Comparison of ENCODE assay signal across 8 mouse cellular contexts in the genomic region with DNA sequence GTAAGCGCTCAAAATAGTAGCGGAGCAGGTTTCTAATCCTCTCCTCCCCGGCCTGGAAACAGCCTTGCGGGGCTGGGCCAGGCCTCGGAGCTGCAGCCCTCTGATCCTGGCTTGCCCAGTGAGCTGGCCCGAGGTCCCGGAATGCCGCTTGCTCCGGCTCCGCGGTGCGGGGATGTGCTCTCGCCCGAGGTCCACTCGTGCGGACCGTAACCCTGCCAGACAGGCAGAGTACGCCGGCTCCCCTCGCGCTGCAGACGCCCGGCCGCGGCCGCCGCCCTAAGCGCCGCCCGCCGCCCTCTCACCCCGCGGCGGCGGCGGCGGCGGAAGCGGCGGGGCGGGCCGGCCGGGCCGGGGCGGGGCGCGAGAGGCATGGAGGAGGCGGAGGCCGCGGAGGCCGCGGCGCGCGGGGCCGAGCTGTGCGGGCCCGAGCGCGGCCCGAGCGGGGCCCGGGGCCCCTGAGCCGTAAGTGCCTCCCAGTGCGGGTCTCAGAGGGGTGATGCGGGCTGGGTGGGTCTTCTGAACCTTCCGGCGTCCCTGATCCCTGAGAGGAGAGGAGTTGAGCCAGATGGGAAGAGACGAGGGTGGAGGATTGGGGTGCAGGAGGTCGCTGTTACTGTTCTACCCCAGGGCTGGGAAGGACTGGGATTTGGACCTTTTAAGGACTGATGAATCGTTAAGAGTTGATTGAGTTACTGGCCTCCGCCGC. TPM values are rescaled to one million over a fixed set of nuclear protein-coding genes. Genes with fewer than 3 reads are reported as not detected.
DNase-seq lines count a peak whose midpoint lies in the region; ATAC-seq and TF ChIP-seq lines count a peak whose summit lies in the region.

No protein-coding gene starts in this region.

- WGBS in embryonic facial prominence, embryonic 12.5 days: under 1% methylated on average over 73 of the region's 73 CpGs
- WGBS in heart, embryonic 10.5 days: 4% methylated on average over 73 of the region's 73 CpGs
- 8% methylated on average over 72 of the region's 73 CpGs for WGBS in lung, adult 2 months
- WGBS in neural tube, embryonic 13.5 days: under 1% methylated on average over 73 of the region's 73 CpGs

- H3K4me2 ChIP-seq in embryonic facial prominence, embryonic 12.5 days (replicated peaks): peak overlapping the region; percentile 76
- peak overlapping the region; percentile 68 for H3K4me2 ChIP-seq in neural tube, embryonic 13.5 days

- no peak for TF ChIP-seq CTCF in lung, adult 2 months (IDR thresholded peaks at IDR 0.05; ENCODE audit: insufficient read depth, low read length)

- peaks cover 11% of the 10 kb centered on the region for H3K4me1 ChIP-seq in embryonic facial prominence, embryonic 12.5 days
- peaks cover 17% of the 10 kb centered on the region for H3K4me1 ChIP-seq in heart, embryonic 10.5 days
- H3K4me1 ChIP-seq in lung, adult 2 months (ENCODE audit: control insufficient read depth, insufficient read depth, low read length): peaks cover 15% of the 10 kb centered on the region
- H3K4me1 ChIP-seq in neural tube, embryonic 13.5 days (replicated peaks): peaks cover 23% of the 10 kb centered on the region

- H3K9me3 ChIP-seq in embryonic facial prominence, embryonic 12.5 days: no peaks in the 10 kb centered on the region
- H3K9me3 ChIP-seq in heart, embryonic 10.5 days: no peaks in the 10 kb centered on the region
- no peaks in the 10 kb centered on the region for H3K9me3 ChIP-seq in neural tube, embryonic 13.5 days

- peak overlapping the region; percentile 72 for H3K4me3 ChIP-seq in embryonic facial prominence, embryonic 12.5 days
- H3K4me3 ChIP-seq in heart, embryonic 10.5 days: peak overlapping the region; percentile 88
- peak overlapping the region; percentile 94 for H3K4me3 ChIP-seq in lung, adult 2 months (replicated peaks; ENCODE audit: extremely low read depth, low read depth, low read length)
- H3K4me3 ChIP-seq in neural tube, embryonic 13.5 days: peak overlapping the region; percentile 73

- H3K9ac ChIP-seq in embryonic facial prominence, embryonic 12.5 days: peak overlapping the region; percentile 89
- peak overlapping the region; percentile 95 for H3K9ac ChIP-seq in neural tube, embryonic 13.5 days

- ATAC-seq in CD4-positive, CD25-positive, alpha-beta regulatory T cell, adult 4 months: peak; percentile 92
- peak; percentile 83 for ATAC-seq in embryonic facial prominence, embryonic 12.5 days (ENCODE audit: insufficient number of reproducible peaks, insufficient read depth, low FRiP score, low TSS enrichment)
- ATAC-seq in neural tube, embryonic 13.5 days (ENCODE audit: low read depth): peak; percentile 93

- peaks cover 36% of the 10 kb centered on the region for H3K36me3 ChIP-seq in embryonic facial prominence, embryonic 12.5 days
- H3K36me3 ChIP-seq in heart, embryonic 10.5 days: peaks cover 37% of the 10 kb centered on the region
- peaks cover 36% of the 10 kb centered on the region for H3K36me3 ChIP-seq in neural tube, embryonic 13.5 days

- H3K27ac ChIP-seq in embryonic facial prominence, embryonic 12.5 days: peak overlapping the region; percentile 88
- peak overlapping the region; percentile 97 for H3K27ac ChIP-seq in heart, embryonic 10.5 days
- H3K27ac ChIP-seq in neural tube, embryonic 13.5 days (replicated peaks): peak overlapping the region; percentile 89

- DNase-seq in adrenal gland, postnatal 25 days: peak; percentile 85
- DNase-seq in heart, embryonic 10.5 days (ENCODE audit: low spot score): peak; percentile 82
- peak; percentile 42 to 49 for DNase-seq in kidney, adult 8-10 months
- peak; percentile 70 for DNase-seq in lung, adult 2 months
- DNase-seq in testis, postnatal 10 days (ENCODE audit: low spot score): peak; percentile 87

- TF ChIP-seq POLR2A in lung, adult 2 months (IDR thresholded peaks at IDR 0.05; ENCODE audit: borderline replicate concordance, extremely low read depth, low read depth, low read length): peak; percentile 85

- H3K27me3 ChIP-seq in embryonic facial prominence, embryonic 12.5 days: no peaks in the 10 kb centered on the region
- 0 out of 2 replicates have a peak, but pooled peaks cover 3% of the 10 kb centered on the region for H3K27me3 ChIP-seq in heart, embryonic 10.5 days (ENCODE audit: insufficient read depth, poor library complexity, severe bottlenecking)
- H3K27me3 ChIP-seq in neural tube, embryonic 13.5 days: no peaks in the 10 kb centered on the region

RNA-seq across cellular contexts. Expression of a gene that starts 0.8 kb away (rescaled TPM):
- polyA plus RNA-seq in CD4-positive, CD25-positive, alpha-beta regulatory T cell, adult 4 months (2017; shearing (Covaris generic)): under 1 TPM; 0.39 to 0.61 TPM
- 7.6 and 8.2 TPM in 2 replicates for total RNA-seq in adrenal gland, postnatal 25 days (2021)
- 2.6 and 2.7 TPM in 2 replicates for polyA plus RNA-seq in embryonic facial prominence, embryonic 12.5 days (2016; fragmentation: Nextera tagmentation; extraction: Ambion mirVana)
- polyA plus RNA-seq in heart, embryonic 10.5 days (2016; fragmentation: Nextera tagmentation; extraction: Ambion mirVana): 1.4 and 1.9 TPM in 2 replicates
- 3.7 and 5.7 TPM in 2 replicates for polyA plus RNA-seq in lung, adult 2 months (2012; rRNA removed)
- polyA plus RNA-seq in neural tube, embryonic 13.5 days (2015; fragmentation: Nextera tagmentation; extraction: Ambion mirVana): 1.7 and 2.0 TPM in 2 replicates

RNA-seq across cellular contexts. Expression of a gene that starts 17.1 kb away (rescaled TPM):
- under 1 TPM in 1 of 2 experiments, not detected in 1; 0.27 TPM for polyA plus RNA-seq in CD4-positive, CD25-positive, alpha-beta regulatory T cell, adult 4 months (2017; shearing (Covaris generic))
- not detected in 2 replicates for total RNA-seq in adrenal gland, postnatal 25 days (2021)
- polyA plus RNA-seq in embryonic facial prominence, embryonic 12.5 days (2016; fragmentation: Nextera tagmentation; extraction: Ambion mirVana): 0.23 and 0.37 TPM in 2 replicates
- 0.10 TPM in 1 of 2 replicates, not detected in the other for polyA plus RNA-seq in heart, embryonic 10.5 days (2016; fragmentation: Nextera tagmentation; extraction: Ambion mirVana)
- 60.8 and 93.7 TPM in 2 replicates for polyA plus RNA-seq in lung, adult 2 months (2012; rRNA removed)
- not detected in 2 replicates for polyA plus RNA-seq in neural tube, embryonic 13.5 days (2015; fragmentation: Nextera tagmentation; extraction: Ambion mirVana)

RNA-seq across cellular contexts. Expression of a gene that starts 22.9 kb away (rescaled TPM):
- polyA plus RNA-seq in CD4-positive, CD25-positive, alpha-beta regulatory T cell, adult 4 months (2017; shearing (Covaris generic)): not detected
- not detected in 2 replicates for total RNA-seq in adrenal gland, postnatal 25 days (2021)
- polyA plus RNA-seq in embryonic facial prominence, embryonic 12.5 days (2016; fragmentation: Nextera tagmentation; extraction: Ambion mirVana): not detected in 2 replicates
- not detected in 2 replicates for polyA plus RNA-seq in heart, embryonic 10.5 days (2016; fragmentation: Nextera tagmentation; extraction: Ambion mirVana)
- polyA plus RNA-seq in lung, adult 2 months (2012; rRNA removed): not detected in 2 replicates
- not detected in 2 replicates for polyA plus RNA-seq in neural tube, embryonic 13.5 days (2015; fragmentation: Nextera tagmentation; extraction: Ambion mirVana)

RNA-seq across cellular contexts. Expression of a gene that starts 22.9 kb away (rescaled TPM):
- not detected for polyA plus RNA-seq in CD4-positive, CD25-positive, alpha-beta regulatory T cell, adult 4 months (2017; shearing (Covaris generic))
- not detected in 2 replicates for total RNA-seq in adrenal gland, postnatal 25 days (2021)
- not detected in 2 replicates for polyA plus RNA-seq in embryonic facial prominence, embryonic 12.5 days (2016; fragmentation: Nextera tagmentation; extraction: Ambion mirVana)
- polyA plus RNA-seq in heart, embryonic 10.5 days (2016; fragmentation: Nextera tagmentation; extraction: Ambion mirVana): not detected in 2 replicates
- not detected in 2 replicates for polyA plus RNA-seq in lung, adult 2 months (2012; rRNA removed)
- not detected in 2 replicates for polyA plus RNA-seq in neural tube, embryonic 13.5 days (2015; fragmentation: Nextera tagmentation; extraction: Ambion mirVana)

RNA-seq across cellular contexts. Expression of a gene that starts 26.7 kb away (rescaled TPM):
- 1 to 10 TPM; 6.6 to 10.0 TPM for polyA plus RNA-seq in CD4-positive, CD25-positive, alpha-beta regulatory T cell, adult 4 months (2017; shearing (Covaris generic))
- total RNA-seq in adrenal gland, postnatal 25 days (2021): 64.0 and 65.8 TPM in 2 replicates
- 76.3 and 80.5 TPM in 2 replicates for polyA plus RNA-seq in embryonic facial prominence, embryonic 12.5 days (2016; fragmentation: Nextera tagmentation; extraction: Ambion mirVana)
- 68.9 and 74.3 TPM in 2 replicates for polyA plus RNA-seq in heart, embryonic 10.5 days (2016; fragmentation: Nextera tagmentation; extraction: Ambion mirVana)
- 37.3 and 46.4 TPM in 2 replicates for polyA plus RNA-seq in lung, adult 2 months (2012; rRNA removed)
- polyA plus RNA-seq in neural tube, embryonic 13.5 days (2015; fragmentation: Nextera tagmentation; extraction: Ambion mirVana): 58.9 and 59.9 TPM in 2 replicates

Comparison
In these comparisons a context has a peak if more than half of its experiments do, and no peak if none do; other contexts are left out.
1. Peak in every context shown above with its lines: DNase-seq, ATAC-seq, H3K4me3 ChIP-seq and H3K27ac ChIP-seq.
2. RNA of a gene that starts 17.1 kb away (polyA plus RNA-seq): 60.8 to 93.7 TPM in lung, adult 2 months; 0.27 TPM in CD4-positive, CD25-positive, alpha-beta regulatory T cell, adult 4 months, 0.23 to 0.37 TPM in embryonic facial prominence, embryonic 12.5 days, 0.10 TPM in heart, embryonic 10.5 days and not detected in neural tube, embryonic 13.5 days; every median in the first group is over 10 times any median in the second.